Mouse (Mus musculus) CH12.LX (cell line): ENCODE data around the gene Grm8. TPM values are rescaled to one million over a fixed set of nuclear protein-coding genes. Genes with fewer than 3 reads are reported as not detected.

Experiments used
- DNase-seq: peaks from one replicate; pipeline ENCODE4 v3.0.0-alpha.2; 2013; ENCODE audit errors: extremely low read depth
- H3K27ac ChIP-seq: 2 replicates; pipeline ENCODE4 v1.5.1; 2012; ENCODE audit warnings: low read depth, mild to moderate bottlenecking, control low read depth, moderate library complexity; ENCODE audit not compliant: insufficient read depth
- H3K27me3 ChIP-seq: replicated peaks from 2 replicates; pipeline ENCODE3; 2012; ENCODE audit warnings: inconsistent platforms
- H3K36me3 ChIP-seq, 2 experiments: replicated peaks in 1 of 2; 2 replicates each; pipeline versions ENCODE3 to v1.6.1; 2012; ENCODE audit warnings: inconsistent platforms in 1 of 2, low read length in 1 of 2, mild to moderate bottlenecking in 1 of 2, mixed read lengths in 1 of 2, moderate library complexity in 1 of 2; ENCODE audit not compliant: control insufficient read depth in 1 of 2, insufficient read depth in 1 of 2
- H3K4me1 ChIP-seq, 2 experiments: 2 replicates each; pipeline ENCODE4 v1.6.1; 2012; ENCODE audit warnings: inconsistent platforms in 1 of 2, moderate library complexity in 1 of 2; ENCODE audit not compliant: insufficient read depth in 2 of 2, control insufficient read depth in 1 of 2
- H3K4me2 ChIP-seq: 2 replicates; pipeline ENCODE4 v1.6.1; 2012; ENCODE audit warnings: low read depth, mild to moderate bottlenecking, control low read depth; ENCODE audit not compliant: poor library complexity, insufficient read depth, severe bottlenecking
- H3K4me3 ChIP-seq, 3 experiments: fragments of 150-350 bp in 1 of 3; sonication (generic) in 1 of 3; replicated peaks in 1 of 3; 2 replicates each; pipeline versions ENCODE3 to v1.5.1; 2011 to 2012; ENCODE audit warnings: low read depth in 2 of 3, low read length in 2 of 3, mild to moderate bottlenecking in 2 of 3, moderate library complexity in 2 of 3, control low read depth in 1 of 3, improper control_type of control experiment in 1 of 3, inconsistent platforms in 1 of 3, mixed read lengths in 1 of 3; ENCODE audit not compliant: poor library complexity in 1 of 3
- H3K79me2 ChIP-seq: replicated peaks from 2 replicates; pipeline ENCODE4 v1.6.1; 2012; ENCODE audit warnings: mild to moderate bottlenecking, moderate library complexity; ENCODE audit not compliant: control insufficient read depth, poor library complexity, insufficient read depth, severe bottlenecking; ENCODE audit errors: extremely low read depth
- H3K9ac ChIP-seq: 2 replicates; pipeline ENCODE4 v1.6.1; 2012; ENCODE audit warnings: low read depth, mild to moderate bottlenecking, control low read depth, moderate library complexity; ENCODE audit not compliant: insufficient read depth
- H3K9me3 ChIP-seq: replicated peaks from 2 replicates; pipeline ENCODE3; 2012; ENCODE audit warnings: low read length, inconsistent platforms, mixed read lengths
- CHD1 ChIP-seq: IDR thresholded peaks from 2 replicates; pipeline ENCODE4 v1.6.1; 2012; ENCODE audit warnings: low read depth, low read length, improper control_type of control experiment, inconsistent platforms
- CHD2 ChIP-seq: IDR thresholded peaks from 2 replicates; pipeline ENCODE4 v1.6.1; 2011; ENCODE audit warnings: low read length, improper control_type of control experiment
- E2F4 ChIP-seq: IDR thresholded peaks from 2 replicates; pipeline ENCODE4 v1.6.1; 2011; ENCODE audit warnings: low read depth, low read length, improper control_type of control experiment; ENCODE audit not compliant: insufficient replicate concordance
- ELF1 ChIP-seq: IDR thresholded peaks from 2 replicates; pipeline ENCODE4 v1.6.1; 2014; ENCODE audit warnings: low read depth, mild to moderate bottlenecking, inconsistent platforms, low read length, improper control_type of control experiment
- ETS1 ChIP-seq: conservative IDR thresholded peaks from 2 replicates; pipeline ENCODE4 v1.6.1; 2012; ENCODE audit warnings: low read depth, mild to moderate bottlenecking, inconsistent platforms, low read length, improper control_type of control experiment, moderate library complexity
- HCFC1 ChIP-seq: IDR thresholded peaks from 2 replicates; pipeline ENCODE4 v1.6.1; 2012; ENCODE audit warnings: low read depth, mild to moderate bottlenecking, inconsistent platforms, low read length, improper control_type of control experiment
- JUND ChIP-seq: conservative IDR thresholded peaks from 2 replicates; pipeline ENCODE4 v1.6.1; 2011; ENCODE audit warnings: low read depth, low read length, improper control_type of control experiment
- KAT2A ChIP-seq: IDR thresholded peaks from 2 replicates; pipeline ENCODE4 v1.6.1; 2012; ENCODE audit warnings: low read length, improper control_type of control experiment, inconsistent platforms; ENCODE audit not compliant: insufficient replicate concordance
- MAX ChIP-seq: IDR thresholded peaks from 2 replicates; pipeline ENCODE4 v1.6.1; 2011; ENCODE audit warnings: low read length, improper control_type of control experiment
- MYC ChIP-seq: IDR thresholded peaks from 2 replicates; pipeline ENCODE4 v1.6.1; 2011; ENCODE audit warnings: low read depth, mild to moderate bottlenecking, improper control_type of control experiment, low read length
- NRF1 ChIP-seq: IDR thresholded peaks from 2 replicates; pipeline ENCODE4 v1.6.1; 2014; ENCODE audit warnings: low read depth, mild to moderate bottlenecking, inconsistent platforms, low read length, improper control_type of control experiment, moderate library complexity
- PAX5 ChIP-seq: IDR thresholded peaks from 2 replicates; pipeline ENCODE4 v1.6.1; 2012; ENCODE audit warnings: low read length, inconsistent platforms, mixed read lengths
- RCOR1 ChIP-seq: conservative IDR thresholded peaks from 2 replicates; pipeline ENCODE4 v1.6.1; 2012; ENCODE audit warnings: low read depth, mild to moderate bottlenecking, inconsistent platforms, low read length, improper control_type of control experiment
- SIN3A ChIP-seq: IDR thresholded peaks from 2 replicates; pipeline ENCODE4 v1.6.1; 2012; ENCODE audit warnings: low read length, improper control_type of control experiment, inconsistent platforms
- SMC3 ChIP-seq: IDR thresholded peaks from 2 replicates; pipeline ENCODE4 v1.6.1; 2011; ENCODE audit warnings: low read depth, low read length, improper control_type of control experiment
- UBTF ChIP-seq: IDR thresholded peaks from 2 replicates; pipeline ENCODE4 v1.6.1; 2012; ENCODE audit warnings: low read depth, mild to moderate bottlenecking, inconsistent platforms, low read length, improper control_type of control experiment, moderate library complexity
- USF2 ChIP-seq: conservative IDR thresholded peaks from 2 replicates; pipeline ENCODE4 v1.6.1; 2011; ENCODE audit warnings: low read depth, low read length, improper control_type of control experiment
- ZC3H11A ChIP-seq: IDR thresholded peaks from 2 replicates; pipeline ENCODE4 v1.6.1; 2012; ENCODE audit warnings: low read depth, mild to moderate bottlenecking, inconsistent platforms, low read length, improper control_type of control experiment
- ZKSCAN1 ChIP-seq: IDR thresholded peaks from 2 replicates; pipeline ENCODE4 v1.6.1; 2012; ENCODE audit warnings: low read depth, inconsistent platforms, low read length, improper control_type of control experiment, borderline replicate concordance
- ZMIZ1 ChIP-seq: IDR thresholded peaks from 2 replicates; pipeline ENCODE4 v1.6.1; 2012; ENCODE audit warnings: low read depth, mild to moderate bottlenecking, inconsistent platforms, low read length, improper control_type of control experiment
- ZNF384 ChIP-seq: IDR thresholded peaks from 2 replicates; pipeline ENCODE4 v1.6.1; 2012; ENCODE audit warnings: low read depth, low read length, improper control_type of control experiment, inconsistent platforms
- dilution Hi-C: fragments of 300-500 bp; cut with MboI; formaldehyde crosslinking; loops from 2 replicates; pipeline ENCODE4 v1.14.3; 2020; ENCODE audit warnings: low sequenced_read_pairs; ENCODE audit not compliant: extremely low pct_unique_long_range_greater_than_20kb, extremely low pct_ligation_motif_present
- in situ Hi-C: fragments of 300-500 bp; cut with MboI; formaldehyde crosslinking; loops from 3 replicates; pipeline ENCODE4 v1.14.3; 2019; ENCODE audit warnings: low sequenced_read_pairs, low pct_ligation_motif_present, low pct_unique_long_range_greater_than_20kb, mixed read lengths
- polyA plus RNA-seq: library from polyadenylated mRNA; unstranded; fragments of >175 nt; gene quantifications from 2 replicates; pipeline ENCODE4 v1.2.1, GENCODE M21; 2012; ENCODE audit warnings: low read depth; ENCODE audit not compliant: insufficient read length
- total RNA-seq, 2 experiments: library from RNA; depleted of rRNA; stranded (reverse); fragments of 300-350 nt in 1 of 2; fragments of >200 nt in 1 of 2; gene quantifications; 2 replicates each; pipeline ENCODE4 v1.2.3; 2012 to 2014

Grm8 gene
- total and polyA plus RNA-seq, 3 experiments, result 0.08 to 0.72 (median 0.21) TPM

DNA sequence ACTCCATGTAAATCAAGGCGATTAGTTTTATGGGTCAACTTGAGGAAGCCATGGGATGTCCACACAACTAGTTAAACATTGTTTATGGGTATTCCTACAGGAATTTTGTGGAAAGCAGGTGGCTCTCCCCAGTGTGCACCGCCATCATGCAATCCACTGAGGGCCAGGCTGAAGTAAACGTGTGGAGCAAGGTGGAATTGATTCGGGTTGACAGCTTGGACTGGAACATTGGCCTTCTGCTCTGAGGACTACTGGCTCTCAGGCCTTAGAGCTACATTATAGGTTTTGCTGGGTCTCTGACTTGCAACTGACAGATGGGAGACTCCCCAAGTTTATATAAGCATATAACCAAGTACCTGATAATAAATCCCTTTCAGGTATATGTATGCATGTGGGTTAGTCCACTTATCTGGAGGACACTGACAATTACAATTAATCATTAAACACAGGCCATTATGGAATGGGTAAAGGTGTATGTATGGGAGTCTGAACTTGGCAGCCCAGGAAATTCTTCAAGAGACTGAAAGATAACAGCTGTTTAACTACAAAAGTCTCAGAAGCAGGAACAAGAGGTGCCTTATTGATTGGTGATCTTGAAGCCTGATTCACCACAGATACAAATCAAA, 359.2 kb downstream of the Grm8 start:
- Histone ChIP-seq H3K79me2 (no peaks in the 10 kb centered on the region), H3K36me3 (no peaks in the 10 kb centered on the region), H3K9ac (no peak overlapping the region), H3K27me3 (no peaks in the 10 kb centered on the region), H3K4me2 (no peak overlapping the region), H3K27ac (no peak overlapping the region), H3K4me1 (no peaks in the 10 kb centered on the region), H3K9me3 (no peaks in the 10 kb centered on the region), H3K4me3 (no peak overlapping the region)
- no peak for DNase-seq
- dilution Hi-C loops (no loop called here), in situ Hi-C loops (no loop called here)
- TF ChIP-seq ETS1 (no peak), E2F4 (no peak), MYC (no peak), MAX (no peak), ELF1 (no peak), HCFC1 (no peak), JUND (no peak), CHD2 (no peak), ZC3H11A (no peak), PAX5 (no peak), NRF1 (no peak), USF2 (no peak), ZNF384 (no peak), SIN3A (no peak), CHD1 (no peak), UBTF (no peak)

- dilution Hi-C loops, result no loop called here
- in situ Hi-C loops, result no loop called here
- TF ChIP-seq CHD1, result no peak
- no peak for TF ChIP-seq ZKSCAN1
- TF ChIP-seq ETS1, result no peak
- TF ChIP-seq ZNF384, result no peak
- TF ChIP-seq ZMIZ1, result no peak
- no peak for TF ChIP-seq SMC3
- TF ChIP-seq KAT2A, result no peak
- TF ChIP-seq NRF1, result no peak
- no peak for TF ChIP-seq RCOR1
Measured at GRCm38 (mm10) chr6:27762061-27762460, 372.9 kb downstream of the Grm8 start.

More at GRCm38 (mm10) chr6:27762061-27762460, 372.9 kb downstream of the Grm8 start:
- Histone ChIP-seq H3K4me1 (0 out of 4 replicates have a peak, but pooled peaks cover 0 to 4% of the 10 kb centered on the region in 2 experiments), H3K36me3 (no peaks in the 10 kb centered on the region), H3K27ac (no peak overlapping the region), H3K4me2 (no peak overlapping the region), H3K27me3 (no peaks in the 10 kb centered on the region), H3K9me3 (no peaks in the 10 kb centered on the region), H3K79me2 (no peaks in the 10 kb centered on the region), H3K4me3 (no peak overlapping the region), H3K9ac (no peak overlapping the region)
- DNase-seq, result no peak
